Mouse (Mus musculus) common myeloid progenitor, adult 5-6 weeks (primary cell): Measurements from ENCODE around the gene Tbx2. TPM values are rescaled to one million over a fixed set of nuclear protein-coding genes. Genes with fewer than 3 reads are reported as not detected.
A peak's percentile ranks its signal among the peaks of the same experiment; 100 is the strongest.

ENCODE experiments used
- ATAC-seq: replicated peaks from 2 replicates; pipeline ENCODE4 v1.8.0; 2016; ENCODE audit warnings: low read depth, mild to moderate bottlenecking, moderate TSS enrichment, inconsistent platforms; ENCODE audit not compliant: poor library complexity, severe bottlenecking
- total RNA-seq: library from RNA; stranded (forward); fragments of 200-1000, 187-1606 nt; gene quantifications from 2 replicates; pipeline ENCODE4 v1.2.3, GENCODE M21; 2017

Tbx2 gene
- total RNA-seq, 1 experiment from 2014 or later, result 0.05 TPM

- ATAC-seq, result no peak
Observed at GRCm38 (mm10) chr11:85838424-85839257, 6.3 kb downstream of the Tbx2 start.

GRCm38 (mm10) chr11:85839258-85840030 is 7.1 kb downstream of the Tbx2 start:
- ATAC-seq, result no peak

GRCm38 (mm10) chr11:85840031-85840802 is 7.9 kb downstream of the Tbx2 start:
- ATAC-seq, result no peak

- no peak for ATAC-seq
Observed at GRCm38 (mm10) chr11:85840803-85841145, 8.4 kb downstream of the Tbx2 start.

GRCm38 (mm10) chr11:85841211-85841681 is 8.9 kb downstream of the Tbx2 start:
- no peak for ATAC-seq

GRCm38 (mm10) chr11:85841980-85842379 is 9.6 kb downstream of the Tbx2 start:
- peak; percentile 34; the same call in 1 of the 2 replicates for ATAC-seq

- no peak for ATAC-seq
Observed at GRCm38 (mm10) chr11:85842596-85843346, 10.4 kb downstream of the Tbx2 start.

GRCm38 (mm10) chr11:85843347-85843692 is 11.0 kb downstream of the Tbx2 start:
- ATAC-seq, result peak; percentile 52

- ATAC-seq, result peak; percentile 34; the same call in 1 of the 2 replicates
Observed at GRCm38 (mm10) chr11:85844144-85844965, 12.0 kb downstream of the Tbx2 start.

- no peak for ATAC-seq
Observed at GRCm38 (mm10) chr11:85844971-85845370, 12.6 kb downstream of the Tbx2 start.

GRCm38 (mm10) chr11:85845921-85846320 is 13.6 kb downstream of the Tbx2 start:
- ATAC-seq, result no peak

GRCm38 (mm10) chr11:85846509-85846908 is 14.2 kb downstream of the Tbx2 start:
- ATAC-seq, result no peak

- ATAC-seq, result peak; percentile 80
Observed at GRCm38 (mm10) chr11:85849037-85849436, 16.7 kb downstream of the Tbx2 start.

GRCm38 (mm10) chr11:85850233-85850632 is 17.9 kb downstream of the Tbx2 start, which contains the start of gene Gm11444:
Gm11444 (minus strand) TSS chr11:85850333.
- ATAC-seq, result no peak

- no peak for ATAC-seq
Observed at GRCm38 (mm10) chr11:85850758-85851157, 18.4 kb downstream of the Tbx2 start.

GRCm38 (mm10) chr11:85857997-85858698 is 25.8 kb downstream of the Tbx2 start:
- ATAC-seq, result no peak

- ATAC-seq, result no peak
Observed at GRCm38 (mm10) chr11:85864363-85864762, 32.0 kb downstream of the Tbx2 start.

- no peak for ATAC-seq
Observed at GRCm38 (mm10) chr11:85876059-85876788, 43.9 kb downstream of the Tbx2 start.
